Mouse (Mus musculus) CH12.LX (cell line): Measurements from ENCODE around the gene Slc38a3. TPM values are rescaled to one million over a fixed set of nuclear protein-coding genes. Genes with fewer than 3 reads are reported as not detected.

ENCODE experiments used
- DNase-seq: peaks from one replicate; pipeline ENCODE4 v3.0.0-alpha.2; 2013; ENCODE audit errors: extremely low read depth
- H3K27ac ChIP-seq: 2 replicates; pipeline ENCODE4 v1.5.1; 2012; ENCODE audit warnings: low read depth, mild to moderate bottlenecking, control low read depth, moderate library complexity; ENCODE audit not compliant: insufficient read depth
- H3K27me3 ChIP-seq: replicated peaks from 2 replicates; pipeline ENCODE3; 2012; ENCODE audit warnings: inconsistent platforms
- H3K36me3 ChIP-seq, 2 experiments: replicated peaks in 1 of 2; 2 replicates each; pipeline versions ENCODE3 to v1.6.1; 2012; ENCODE audit warnings: inconsistent platforms in 1 of 2, low read length in 1 of 2, mild to moderate bottlenecking in 1 of 2, mixed read lengths in 1 of 2, moderate library complexity in 1 of 2; ENCODE audit not compliant: control insufficient read depth in 1 of 2, insufficient read depth in 1 of 2
- H3K4me1 ChIP-seq, 2 experiments: 2 replicates each; pipeline ENCODE4 v1.6.1; 2012; ENCODE audit warnings: inconsistent platforms in 1 of 2, moderate library complexity in 1 of 2; ENCODE audit not compliant: insufficient read depth in 2 of 2, control insufficient read depth in 1 of 2
- H3K4me2 ChIP-seq: 2 replicates; pipeline ENCODE4 v1.6.1; 2012; ENCODE audit warnings: low read depth, mild to moderate bottlenecking, control low read depth; ENCODE audit not compliant: poor library complexity, insufficient read depth, severe bottlenecking
- H3K4me3 ChIP-seq, 3 experiments: fragments of 150-350 bp in 1 of 3; sonication (generic) in 1 of 3; replicated peaks in 1 of 3; 2 replicates each; pipeline versions ENCODE3 to v1.5.1; 2011 to 2012; ENCODE audit warnings: low read depth in 2 of 3, low read length in 2 of 3, mild to moderate bottlenecking in 2 of 3, moderate library complexity in 2 of 3, control low read depth in 1 of 3, improper control_type of control experiment in 1 of 3, inconsistent platforms in 1 of 3, mixed read lengths in 1 of 3; ENCODE audit not compliant: poor library complexity in 1 of 3
- H3K79me2 ChIP-seq: replicated peaks from 2 replicates; pipeline ENCODE4 v1.6.1; 2012; ENCODE audit warnings: mild to moderate bottlenecking, moderate library complexity; ENCODE audit not compliant: control insufficient read depth, poor library complexity, insufficient read depth, severe bottlenecking; ENCODE audit errors: extremely low read depth
- H3K9ac ChIP-seq: 2 replicates; pipeline ENCODE4 v1.6.1; 2012; ENCODE audit warnings: low read depth, mild to moderate bottlenecking, control low read depth, moderate library complexity; ENCODE audit not compliant: insufficient read depth
- H3K9me3 ChIP-seq: replicated peaks from 2 replicates; pipeline ENCODE3; 2012; ENCODE audit warnings: low read length, inconsistent platforms, mixed read lengths
- BHLHE40 ChIP-seq: IDR thresholded peaks from 2 replicates; pipeline ENCODE4 v1.6.1; 2011; ENCODE audit warnings: mild to moderate bottlenecking, low read depth, low read length, improper control_type of control experiment
- E2F4 ChIP-seq: IDR thresholded peaks from 2 replicates; pipeline ENCODE4 v1.6.1; 2011; ENCODE audit warnings: low read depth, low read length, improper control_type of control experiment; ENCODE audit not compliant: insufficient replicate concordance
- ELF1 ChIP-seq: IDR thresholded peaks from 2 replicates; pipeline ENCODE4 v1.6.1; 2014; ENCODE audit warnings: low read depth, mild to moderate bottlenecking, inconsistent platforms, low read length, improper control_type of control experiment
- GABPA ChIP-seq: IDR thresholded peaks from 2 replicates; pipeline ENCODE4 v1.6.1; 2012; ENCODE audit warnings: low read depth, low read length, improper control_type of control experiment, inconsistent platforms; ENCODE audit not compliant: insufficient replicate concordance
- HCFC1 ChIP-seq: IDR thresholded peaks from 2 replicates; pipeline ENCODE4 v1.6.1; 2012; ENCODE audit warnings: low read depth, mild to moderate bottlenecking, inconsistent platforms, low read length, improper control_type of control experiment
- IRF4 ChIP-seq: IDR thresholded peaks from 2 replicates; pipeline ENCODE4 v1.6.1; 2014; ENCODE audit warnings: low read depth, mild to moderate bottlenecking, inconsistent platforms, low read length, improper control_type of control experiment
- KAT2A ChIP-seq: IDR thresholded peaks from 2 replicates; pipeline ENCODE4 v1.6.1; 2012; ENCODE audit warnings: low read length, improper control_type of control experiment, inconsistent platforms; ENCODE audit not compliant: insufficient replicate concordance
- MAZ ChIP-seq: IDR thresholded peaks from 2 replicates; pipeline ENCODE4 v1.6.1; 2012; ENCODE audit warnings: low read depth, mild to moderate bottlenecking, inconsistent platforms, low read length, improper control_type of control experiment, moderate library complexity
- MEF2A ChIP-seq: IDR thresholded peaks from 2 replicates; pipeline ENCODE4 v1.6.1; 2014; ENCODE audit warnings: low read depth, mild to moderate bottlenecking, inconsistent platforms, low read length, improper control_type of control experiment, borderline replicate concordance
- MXI1 ChIP-seq: IDR thresholded peaks from 2 replicates; pipeline ENCODE4 v1.6.1; 2011; ENCODE audit warnings: mild to moderate bottlenecking, low read depth, low read length, improper control_type of control experiment
- NELFE ChIP-seq: IDR thresholded peaks from 2 replicates; pipeline ENCODE4 v1.6.1; 2011; ENCODE audit warnings: low read depth, low read length, improper control_type of control experiment
- NRF1 ChIP-seq: IDR thresholded peaks from 2 replicates; pipeline ENCODE4 v1.6.1; 2014; ENCODE audit warnings: low read depth, mild to moderate bottlenecking, inconsistent platforms, low read length, improper control_type of control experiment, moderate library complexity
- PAX5 ChIP-seq: IDR thresholded peaks from 2 replicates; pipeline ENCODE4 v1.6.1; 2012; ENCODE audit warnings: low read length, inconsistent platforms, mixed read lengths
- POLR2A ChIP-seq: IDR thresholded peaks from 2 replicates; pipeline ENCODE4 v1.6.1; 2011; ENCODE audit warnings: low read depth, mild to moderate bottlenecking, improper control_type of control experiment, low read length
- POLR2AphosphoS2 ChIP-seq: IDR thresholded peaks from 2 replicates; pipeline ENCODE4 v1.6.1; 2011; ENCODE audit warnings: low read depth, low read length, improper control_type of control experiment
- RAD21 ChIP-seq: IDR thresholded peaks from 2 replicates; pipeline ENCODE4 v1.6.1; 2011; ENCODE audit warnings: low read depth, mild to moderate bottlenecking, low read length, improper control_type of control experiment, moderate library complexity
- SIN3A ChIP-seq: IDR thresholded peaks from 2 replicates; pipeline ENCODE4 v1.6.1; 2012; ENCODE audit warnings: low read length, improper control_type of control experiment, inconsistent platforms
- TBP ChIP-seq: conservative IDR thresholded peaks from 2 replicates; pipeline ENCODE4 v1.6.1; 2011; ENCODE audit warnings: low read depth, low read length, improper control_type of control experiment
- TCF12 ChIP-seq: IDR thresholded peaks from 2 replicates; pipeline ENCODE4 v1.6.1; 2014; ENCODE audit warnings: low read depth, mild to moderate bottlenecking, inconsistent platforms, low read length, improper control_type of control experiment
- USF1 ChIP-seq: IDR thresholded peaks from 2 replicates; pipeline ENCODE4 v1.6.1; 2014; ENCODE audit warnings: low read depth, mild to moderate bottlenecking, inconsistent platforms, low read length, improper control_type of control experiment
- ZKSCAN1 ChIP-seq: IDR thresholded peaks from 2 replicates; pipeline ENCODE4 v1.6.1; 2012; ENCODE audit warnings: low read depth, inconsistent platforms, low read length, improper control_type of control experiment, borderline replicate concordance
- ZMIZ1 ChIP-seq: IDR thresholded peaks from 2 replicates; pipeline ENCODE4 v1.6.1; 2012; ENCODE audit warnings: low read depth, mild to moderate bottlenecking, inconsistent platforms, low read length, improper control_type of control experiment
- dilution Hi-C: fragments of 300-500 bp; cut with MboI; formaldehyde crosslinking; loops from 2 replicates; pipeline ENCODE4 v1.14.3; 2020; ENCODE audit warnings: low sequenced_read_pairs; ENCODE audit not compliant: extremely low pct_unique_long_range_greater_than_20kb, extremely low pct_ligation_motif_present
- in situ Hi-C: fragments of 300-500 bp; cut with MboI; formaldehyde crosslinking; loops from 3 replicates; pipeline ENCODE4 v1.14.3; 2019; ENCODE audit warnings: low sequenced_read_pairs, low pct_ligation_motif_present, low pct_unique_long_range_greater_than_20kb, mixed read lengths
- polyA plus RNA-seq: library from polyadenylated mRNA; unstranded; fragments of >175 nt; gene quantifications from 2 replicates; pipeline ENCODE4 v1.2.1, GENCODE M21; 2012; ENCODE audit warnings: low read depth; ENCODE audit not compliant: insufficient read length
- total RNA-seq, 2 experiments: library from RNA; depleted of rRNA; stranded (reverse); fragments of 300-350 nt in 1 of 2; fragments of >200 nt in 1 of 2; gene quantifications; 2 replicates each; pipeline ENCODE4 v1.2.3; 2012 to 2014

Slc38a3 gene
- total and polyA plus RNA-seq, 3 experiments: 0.04 TPM; not detected in 2

DNA sequence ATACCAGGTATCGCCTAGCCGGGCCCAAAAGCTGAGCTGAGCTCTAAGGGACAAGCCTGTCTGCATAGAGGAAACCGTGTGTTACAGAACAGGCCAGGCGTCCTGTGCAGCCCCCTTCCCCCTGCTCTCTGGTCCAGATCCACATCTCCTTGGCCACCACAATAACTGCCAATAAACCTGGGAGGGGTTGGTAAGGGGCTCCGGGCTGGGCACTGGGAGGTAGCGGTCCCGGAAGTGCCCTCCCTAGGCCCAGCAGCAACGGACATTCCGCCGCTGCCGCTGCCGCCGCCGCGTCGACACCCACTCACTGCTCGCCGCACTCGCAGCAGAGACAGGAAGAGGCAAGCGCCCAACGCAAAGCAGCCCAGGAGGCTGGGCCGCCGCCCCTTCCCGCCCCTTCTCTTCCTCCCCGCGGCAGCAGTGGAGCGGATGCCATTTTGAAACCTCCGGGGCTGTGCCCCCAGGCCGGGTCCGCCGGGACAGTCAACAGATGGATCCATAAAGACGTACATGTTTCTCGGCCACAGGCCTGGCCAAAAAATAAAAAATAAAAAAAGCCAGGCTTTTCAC lies 36.2 kb downstream of the Slc38a3 start:
- peaks cover 17 to 50% of the 10 kb centered on the region in 2 experiments for H3K4me1 ChIP-seq
- peak overlapping the region; percentile 88 to 97 (median 94) for H3K4me3 ChIP-seq
- peaks cover 62% of the 10 kb centered on the region for H3K79me2 ChIP-seq
- peak overlapping the region; percentile 70; the same call in 1 of the 2 replicates for H3K27ac ChIP-seq
- peak overlapping the region; percentile 76 for H3K4me2 ChIP-seq
- H3K36me3 ChIP-seq: peaks cover 6 to 30% of the 10 kb centered on the region in 2 experiments
- peak overlapping the region; percentile 96 for H3K9ac ChIP-seq
- DNase-seq: peak; percentile 82
- in situ Hi-C loops: no loop called here
- H3K27me3 ChIP-seq: no peaks in the 10 kb centered on the region
- no peaks in the 10 kb centered on the region for H3K9me3 ChIP-seq
- dilution Hi-C loops: no loop called here
- TF ChIP-seq MEF2A (no peak), NRF1 (peak; percentile 41), HCFC1 (peak; percentile 68), KAT2A (no peak), TCF12 (peak; percentile 83), USF1 (no peak), NELFE (peak; percentile 68), SIN3A (peak; percentile 7; the same call in 1 of the 2 replicates), MXI1 (peak; percentile 62), POLR2A (peak; percentile 85), BHLHE40 (no peak), POLR2AphosphoS2 (no peak), E2F4 (no peak), MAZ (no peak), ZKSCAN1 (no peak), GABPA (no peak), ZMIZ1 (peak; percentile 38), PAX5 (no peak), IRF4 (peak; percentile 22; the same call in 1 of the 2 replicates), ELF1 (peak; percentile 92), RAD21 (no peak), TBP (peak; percentile 55; the same call in 1 of the 2 replicates)
- TF ChIP-seq, all 38 proteins: peak for 11
